Mouse (Mus musculus): ENCODE measurements around the gene Mcrip2. TPM values are rescaled to one million over a fixed set of nuclear protein-coding genes. Genes with fewer than 3 reads are reported as not detected.

Mcrip2 gene
- total and polyA plus RNA-seq, 3 experiments, result 234 to 288 (median 254) TPM

GRCm38 (mm10) chr17:25883824-25884223 is 15.3 kb upstream of the Mcrip2 start:
- Histone ChIP-seq H3K4me1 (ENCODE audit: control insufficient read depth, insufficient read depth, low read length) (no peaks in the 10 kb centered on the region), H3K27ac (no peak overlapping the region), H3K79me2 (replicated peaks; ENCODE audit: control insufficient read depth, insufficient read depth, low read length) (no peaks in the 10 kb centered on the region), H3K36me3 (ENCODE audit: control insufficient read depth, insufficient read depth, low read length) (no peaks in the 10 kb centered on the region), H3K4me3 (no peak overlapping the region), H3K27me3 (ENCODE audit: control insufficient read depth, insufficient read depth, low read length) (no peaks in the 10 kb centered on the region), H3K9ac (ENCODE audit: low read depth, low read length) (no peak overlapping the region)
- TF ChIP-seq EP300 (IDR thresholded peaks at IDR 0.05; ENCODE audit: insufficient read depth, low read depth, low read length) (no peak), CTCF (IDR thresholded peaks at IDR 0.05) (no peak), POLR2A (IDR thresholded peaks at IDR 0.05; ENCODE audit: insufficient read depth, low read depth, low read length) (no peak)
- intact Hi-C loops (cut with DNase I), result no loop called here
- DNase-seq, result no peak
- 88% methylated on average over 3 of the region's 3 CpGs for WGBS

DNA sequence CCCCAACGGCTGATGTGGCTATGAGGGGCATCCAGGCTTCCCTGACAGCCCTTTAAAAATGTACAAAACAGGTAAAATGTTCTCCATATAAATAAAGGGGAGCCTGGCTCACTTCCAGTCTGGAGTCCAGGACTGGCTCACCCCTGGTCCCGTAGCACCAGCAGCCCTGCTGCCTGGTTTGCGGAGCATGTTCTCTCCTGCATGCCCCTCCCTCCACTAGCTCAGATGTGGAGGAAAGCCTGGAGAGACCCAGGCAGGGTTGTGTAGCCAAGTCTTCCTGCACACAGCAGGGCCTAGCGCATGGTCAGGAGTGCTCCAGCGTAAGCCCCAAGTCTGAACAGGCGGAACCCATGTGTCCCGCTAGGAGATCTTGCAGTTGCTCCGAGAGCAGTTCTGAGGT is 14.7 kb upstream of the Mcrip2 start:
- Histone ChIP-seq H3K79me2 (replicated peaks; ENCODE audit: control insufficient read depth, insufficient read depth, low read length) (no peaks in the 10 kb centered on the region), H3K27ac (no peak overlapping the region), H3K9ac (ENCODE audit: low read depth, low read length) (no peak overlapping the region), H3K36me3 (ENCODE audit: control insufficient read depth, insufficient read depth, low read length) (no peaks in the 10 kb centered on the region), H3K27me3 (ENCODE audit: control insufficient read depth, insufficient read depth, low read length) (no peaks in the 10 kb centered on the region), H3K4me3 (no peak overlapping the region), H3K4me1 (ENCODE audit: control insufficient read depth, insufficient read depth, low read length) (no peaks in the 10 kb centered on the region)
- intact Hi-C loops (cut with DNase I), result no loop called here
- WGBS, result 91% methylated on average over 8 of the region's 8 CpGs
- no peak for DNase-seq
- TF ChIP-seq CTCF (IDR thresholded peaks at IDR 0.05), result no peak
- no peak for TF ChIP-seq POLR2A (IDR thresholded peaks at IDR 0.05; ENCODE audit: insufficient read depth, low read depth, low read length)

GRCm38 (mm10) chr17:25882306-25882705 is 13.7 kb upstream of the Mcrip2 start:
- H3K4me3 ChIP-seq, result no peak overlapping the region
- H3K9ac ChIP-seq (ENCODE audit: low read depth, low read length), result no peak overlapping the region
- no peaks in the 10 kb centered on the region for H3K27me3 ChIP-seq (ENCODE audit: control insufficient read depth, insufficient read depth, low read length)
- intact Hi-C loops (cut with DNase I), result no loop called here
- no peaks in the 10 kb centered on the region for H3K79me2 ChIP-seq (replicated peaks; ENCODE audit: control insufficient read depth, insufficient read depth, low read length)
- no peak overlapping the region for H3K27ac ChIP-seq
- H3K36me3 ChIP-seq (ENCODE audit: control insufficient read depth, insufficient read depth, low read length), result no peaks in the 10 kb centered on the region
- no peak for DNase-seq
- TF ChIP-seq CTCF (IDR thresholded peaks at IDR 0.05) (no peak), POLR2A (IDR thresholded peaks at IDR 0.05; ENCODE audit: insufficient read depth, low read depth, low read length) (no peak), EP300 (IDR thresholded peaks at IDR 0.05; ENCODE audit: insufficient read depth, low read depth, low read length) (no peak)
- H3K4me1 ChIP-seq (ENCODE audit: control insufficient read depth, insufficient read depth, low read length), result no peaks in the 10 kb centered on the region
- WGBS, result 67% methylated on average over 5 of the region's 5 CpGs

GRCm38 (mm10) chr17:25881691-25882090 is 13.1 kb upstream of the Mcrip2 start:
- no peaks in the 10 kb centered on the region for H3K36me3 ChIP-seq (ENCODE audit: control insufficient read depth, insufficient read depth, low read length)
- no peaks in the 10 kb centered on the region for H3K4me1 ChIP-seq (ENCODE audit: control insufficient read depth, insufficient read depth, low read length)
- WGBS, result 82% methylated on average over 4 of the region's 4 CpGs
- DNase-seq, result no peak
- H3K27ac ChIP-seq, result no peak overlapping the region
- no peaks in the 10 kb centered on the region for H3K27me3 ChIP-seq (ENCODE audit: control insufficient read depth, insufficient read depth, low read length)
- no peak for TF ChIP-seq EP300 (IDR thresholded peaks at IDR 0.05; ENCODE audit: insufficient read depth, low read depth, low read length)
- no peak for TF ChIP-seq CTCF (IDR thresholded peaks at IDR 0.05)
- TF ChIP-seq POLR2A (IDR thresholded peaks at IDR 0.05; ENCODE audit: insufficient read depth, low read depth, low read length), result no peak
- H3K4me3 ChIP-seq, result no peak overlapping the region
- no peaks in the 10 kb centered on the region for H3K79me2 ChIP-seq (replicated peaks; ENCODE audit: control insufficient read depth, insufficient read depth, low read length)
- intact Hi-C loops (cut with DNase I), result no loop called here
- H3K9ac ChIP-seq (ENCODE audit: low read depth, low read length), result no peak overlapping the region

DNA sequence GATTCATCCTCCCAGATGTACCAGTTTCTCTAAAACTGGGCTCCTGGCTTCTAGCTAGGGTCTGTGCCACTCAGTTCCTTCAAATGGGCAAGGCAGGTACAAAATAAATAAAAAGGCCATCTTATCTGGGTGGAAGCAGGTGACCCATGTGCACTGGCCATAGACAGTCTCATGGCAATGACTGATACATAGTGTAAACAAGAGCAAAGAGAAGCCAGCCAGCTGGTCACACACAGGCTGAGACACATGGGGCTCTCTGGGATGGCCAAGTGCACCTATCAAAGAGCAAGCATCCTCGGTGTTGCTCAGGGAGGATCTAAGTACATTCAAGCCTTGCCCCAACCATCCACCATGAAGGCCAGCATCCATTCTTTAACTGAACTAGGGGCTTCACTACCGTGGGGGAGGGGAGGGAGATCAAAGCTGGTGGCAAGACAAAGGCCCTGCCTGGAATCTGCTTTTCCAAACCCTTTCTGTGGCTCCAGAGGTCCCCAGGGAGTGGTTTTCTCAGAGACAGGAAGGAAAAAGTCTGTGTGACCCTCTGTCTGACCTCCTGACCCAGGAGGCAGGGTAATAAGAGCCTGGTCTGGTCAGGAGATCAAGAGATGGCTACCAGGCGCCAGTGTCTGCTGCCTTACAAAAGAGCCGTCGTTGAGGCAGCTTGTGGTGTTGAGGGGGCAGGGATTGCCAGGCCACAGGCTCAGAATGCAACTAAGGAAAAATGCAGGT is 12.5 kb upstream of the Mcrip2 start:
- H3K27ac ChIP-seq, result no peak overlapping the region
- no peaks in the 10 kb centered on the region for H3K79me2 ChIP-seq (replicated peaks; ENCODE audit: control insufficient read depth, insufficient read depth, low read length)
- 0 out of 2 replicates have a peak, but pooled peaks cover 1% of the 10 kb centered on the region for H3K4me1 ChIP-seq (ENCODE audit: control insufficient read depth, insufficient read depth, low read length)
- TF ChIP-seq POLR2A (IDR thresholded peaks at IDR 0.05; ENCODE audit: insufficient read depth, low read depth, low read length) (0 out of 2 replicates have a peak, but pooled peaks have one; percentile 9), EP300 (IDR thresholded peaks at IDR 0.05; ENCODE audit: insufficient read depth, low read depth, low read length) (no peak)
- H3K36me3 ChIP-seq (ENCODE audit: control insufficient read depth, insufficient read depth, low read length), result no peaks in the 10 kb centered on the region
- 33% methylated on average over 5 of the region's 5 CpGs for WGBS
- intact Hi-C loops (cut with DNase I), result no loop called here
- no peak for DNase-seq
- no peaks in the 10 kb centered on the region for H3K27me3 ChIP-seq (ENCODE audit: control insufficient read depth, insufficient read depth, low read length)
- H3K9ac ChIP-seq (ENCODE audit: low read depth, low read length), result no peak overlapping the region
- H3K4me3 ChIP-seq, result no peak overlapping the region

GRCm38 (mm10) chr17:25880196-25880910 is 11.8 kb upstream of the Mcrip2 start, which contains the start of gene Wfikkn1:
Gene Wfikkn1, minus strand, starts transcription at chr17:25880858.
- whole genome bisulfite sequencing, result 60% methylated on average over 5 of the region's 5 CpGs
- no peaks in the 10 kb centered on the region for H3K36me3 ChIP-seq (ENCODE audit: control insufficient read depth, insufficient read depth, low read length)
- DNase-seq, result no peak
- no peak within 1 kb of the TSS for H3K27ac ChIP-seq
- H3K9ac ChIP-seq (ENCODE audit: low read depth, low read length), result no peak within 1 kb of the TSS
- H3K79me2 ChIP-seq (replicated peaks; ENCODE audit: control insufficient read depth, insufficient read depth, low read length), result no peaks in the 10 kb centered on the region
- no peak within 1 kb of the TSS for H3K4me3 ChIP-seq
- no peaks in the 10 kb centered on the region for H3K27me3 ChIP-seq (ENCODE audit: control insufficient read depth, insufficient read depth, low read length)
- H3K4me1 ChIP-seq (ENCODE audit: control insufficient read depth, insufficient read depth, low read length), result 0 out of 2 replicates have a peak, but pooled peaks cover 1% of the 10 kb centered on the region
- TF ChIP-seq EP300 (IDR thresholded peaks at IDR 0.05; ENCODE audit: insufficient read depth, low read depth, low read length), result no peak
- TF ChIP-seq CTCF (IDR thresholded peaks at IDR 0.05), result no peak
- no peak for TF ChIP-seq POLR2A (IDR thresholded peaks at IDR 0.05; ENCODE audit: insufficient read depth, low read depth, low read length)
- intact Hi-C loops (cut with DNase I), result no loop called here
